Mouse (Mus musculus) liver, adult 2 months (tissue): Measurements from ENCODE around the gene Olfr1199. TPM values are rescaled to one million over a fixed set of nuclear protein-coding genes. Genes with fewer than 3 reads are reported as not detected.

Experiments
- DNase-seq: peaks from one replicate; pipeline ENCODE4 v3.0.0-alpha.2; 2011; ENCODE audit warnings: low read depth, low spot score; ENCODE audit errors: extremely low read depth
- H3K27ac ChIP-seq: fragments of 200-500 bp; replicated peaks from 2 replicates; pipeline ENCODE4 v1.5.1; 2012; ENCODE audit warnings: low read depth, mild to moderate bottlenecking, control low read depth, inconsistent platforms, low read length; ENCODE audit not compliant: insufficient read depth
- H3K27me3 ChIP-seq: fragments of 200-500 bp; 2 replicates; pipeline ENCODE4 v1.6.1; 2012; ENCODE audit warnings: mild to moderate bottlenecking, moderate library complexity, low read length, inconsistent platforms; ENCODE audit not compliant: control insufficient read depth, insufficient read depth
- H3K36me3 ChIP-seq: fragments of 200-500 bp; 2 replicates; pipeline ENCODE4 v1.6.1; 2012; ENCODE audit warnings: low read length, inconsistent platforms; ENCODE audit not compliant: control insufficient read depth, insufficient read depth
- H3K4me1 ChIP-seq: fragments of 200-500 bp; 2 replicates; pipeline ENCODE4 v1.6.1; 2011; ENCODE audit warnings: low read length; ENCODE audit not compliant: control insufficient read depth, insufficient read depth
- H3K4me3 ChIP-seq: fragments of 200-500 bp; 2 replicates; pipeline ENCODE4 v1.5.1; 2011; ENCODE audit warnings: low read depth, mild to moderate bottlenecking, control low read depth, low read length, moderate library complexity; ENCODE audit not compliant: insufficient read depth
- H3K79me2 ChIP-seq: fragments of 200-500 bp; 2 replicates; pipeline ENCODE4 v1.6.1; 2012; ENCODE audit warnings: inconsistent platforms, mild to moderate bottlenecking, low read length, moderate library complexity; ENCODE audit not compliant: control insufficient read depth, insufficient read depth
- H3K9ac ChIP-seq: fragments of 200-500 bp; 2 replicates; pipeline ENCODE4 v1.6.1; 2012; ENCODE audit warnings: low read depth, mild to moderate bottlenecking, control low read depth, inconsistent platforms, low read length
- CTCF ChIP-seq: fragments of 200-500 bp; IDR thresholded peaks from 2 replicates; pipeline ENCODE4 v1.5.1; 2011; ENCODE audit warnings: low read depth, low read length, control low read depth
- POLR2A ChIP-seq: fragments of 200-500 bp; IDR thresholded peaks from 2 replicates; pipeline ENCODE4 v1.6.1; 2011; ENCODE audit warnings: low read length, control low read depth; ENCODE audit not compliant: insufficient read depth; ENCODE audit errors: extremely low read depth
- WGBS: fragments of 180-500 bp; shearing (Covaris S2); methylation state at CpG from one replicate; pipeline ENCODE4 v1.1.7; 2018; 5-methylcytosine and 5-hydroxymethylcytosine counted together
- polyA plus RNA-seq: library from polyadenylated mRNA; depleted of rRNA; stranded (reverse); fragments of >200 nt; gene quantifications from 2 replicates; pipeline ENCODE4 v1.2.3, GENCODE M21; 2012; rRNA removed
- total RNA-seq: library from RNA; depleted of rRNA; stranded (reverse); fragments of >200 nt; gene quantifications from 2 replicates; pipeline ENCODE4 v1.2.3, GENCODE M21; 2014; rRNA removed

The Olfr1199 gene
- total and polyA plus RNA-seq, 2 experiments = not detected

DNA sequence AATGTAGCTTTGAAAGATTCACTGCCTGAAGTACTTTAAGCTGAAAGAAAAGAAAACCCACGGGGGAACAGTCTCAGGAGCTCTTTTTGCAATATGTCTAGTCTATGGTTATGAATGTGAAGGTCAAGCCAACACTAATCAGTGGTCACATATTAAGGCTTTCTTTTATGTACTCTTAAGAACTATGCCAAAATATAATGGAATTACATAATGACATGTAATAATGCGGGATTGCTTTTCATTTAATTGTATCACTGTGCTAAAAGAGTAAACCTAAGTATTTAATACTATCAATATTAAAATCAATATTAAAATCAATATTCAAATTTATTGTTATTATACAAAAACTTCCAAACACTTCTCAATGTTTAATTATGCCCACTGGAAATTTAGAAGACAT lies 55.8 kb downstream of the Olfr1199 start, which contains the start of gene Olfr1196:
Gene Olfr1196, minus strand, starts transcription at position 101 of the 400 bp plus-strand sequence.
- Histone ChIP-seq H3K4me1 (no peaks in the 10 kb centered on the region), H3K79me2 (no peaks in the 10 kb centered on the region), H3K27ac (no peak within 1 kb of the TSS), H3K27me3 (no peaks in the 10 kb centered on the region), H3K9ac (no peak within 1 kb of the TSS), H3K4me3 (no peak within 1 kb of the TSS), H3K36me3 (no peaks in the 10 kb centered on the region)
- 72% methylated on average over 2 of the region's 2 CpGs for WGBS
- DNase-seq = no peak
- TF ChIP-seq POLR2A = no peak
- TF ChIP-seq CTCF = no peak

Other genes starting within 250 kb of the Olfr1199 start
- not detected in 2 replicates for gene Olfr1186, start 241.9 kb downstream of the Olfr1199 start, total RNA-seq
- not detected in 2 replicates for gene Olfr1186, start 241.9 kb downstream of the Olfr1199 start, polyA plus RNA-seq
- gene Olfr1188, start 203.5 kb downstream of the Olfr1199 start, total RNA-seq = not detected in 2 replicates
- not detected in 2 replicates for gene Olfr1188, start 203.5 kb downstream of the Olfr1199 start, polyA plus RNA-seq
- gene Olfr1189, start 174.0 kb downstream of the Olfr1199 start, total RNA-seq = not detected in 2 replicates
- gene Olfr1189, start 174.0 kb downstream of the Olfr1199 start, polyA plus RNA-seq = not detected in 2 replicates
- gene Olfr1191-ps1, start 119.9 kb downstream of the Olfr1199 start, total RNA-seq = not detected in 2 replicates
- gene Olfr1191-ps1, start 119.9 kb downstream of the Olfr1199 start, polyA plus RNA-seq = not detected in 2 replicates
- gene Olfr1192-ps1, start 112.0 kb downstream of the Olfr1199 start, total RNA-seq = not detected in 2 replicates
- gene Olfr1192-ps1, start 112.0 kb downstream of the Olfr1199 start, polyA plus RNA-seq = not detected in 2 replicates
- gene Olfr1193, start 84.8 kb downstream of the Olfr1199 start, total RNA-seq = not detected in 2 replicates
- not detected in 2 replicates for gene Olfr1193, start 84.8 kb downstream of the Olfr1199 start, polyA plus RNA-seq
- gene Olfr1195, start 71.3 kb downstream of the Olfr1199 start, total RNA-seq = not detected in 2 replicates
- gene Olfr1195, start 71.3 kb downstream of the Olfr1199 start, polyA plus RNA-seq = not detected in 2 replicates
- not detected in 2 replicates for gene Olfr1196, start 55.9 kb downstream of the Olfr1199 start, total RNA-seq
- gene Olfr1196, start 55.9 kb downstream of the Olfr1199 start, polyA plus RNA-seq = not detected in 2 replicates
- not detected in 2 replicates for gene Olfr1197, start 28.1 kb downstream of the Olfr1199 start, total RNA-seq
- not detected in 2 replicates for gene Olfr1197, start 28.1 kb downstream of the Olfr1199 start, polyA plus RNA-seq
- not detected in 2 replicates for gene Olfr1198, start 9.1 kb downstream of the Olfr1199 start, total RNA-seq
- not detected in 2 replicates for gene Olfr1198, start 9.1 kb downstream of the Olfr1199 start, polyA plus RNA-seq
- not detected in 2 replicates for gene Olfr1200, start 10.0 kb upstream of the Olfr1199 start, total RNA-seq
- not detected in 2 replicates for gene Olfr1200, start 10.0 kb upstream of the Olfr1199 start, polyA plus RNA-seq
- not detected in 2 replicates for gene Olfr1201, start 32.6 kb upstream of the Olfr1199 start, total RNA-seq
- gene Olfr1201, start 32.6 kb upstream of the Olfr1199 start, polyA plus RNA-seq = not detected in 2 replicates
- not detected in 2 replicates for gene Olfr1202, start 54.0 kb upstream of the Olfr1199 start, total RNA-seq
- not detected in 2 replicates for gene Olfr1202, start 54.0 kb upstream of the Olfr1199 start, polyA plus RNA-seq
- not detected in 2 replicates for gene Olfr1205, start 69.3 kb upstream of the Olfr1199 start, total RNA-seq
- gene Olfr1205, start 69.3 kb upstream of the Olfr1199 start, polyA plus RNA-seq = not detected in 2 replicates
- not detected in 2 replicates for gene Olfr1204, start 88.8 kb upstream of the Olfr1199 start, total RNA-seq
- gene Olfr1204, start 88.8 kb upstream of the Olfr1199 start, polyA plus RNA-seq = not detected in 2 replicates
- gene Olfr1206, start 102.8 kb upstream of the Olfr1199 start, total RNA-seq = not detected in 2 replicates
- not detected in 2 replicates for gene Olfr1206, start 102.8 kb upstream of the Olfr1199 start, polyA plus RNA-seq
- gene Olfr1208, start 141.8 kb upstream of the Olfr1199 start, total RNA-seq = not detected in 2 replicates
- gene Olfr1208, start 141.8 kb upstream of the Olfr1199 start, polyA plus RNA-seq = not detected in 2 replicates
- not detected in 2 replicates for gene Olfr1209, start 154.7 kb upstream of the Olfr1199 start, total RNA-seq
- gene Olfr1209, start 154.7 kb upstream of the Olfr1199 start, polyA plus RNA-seq = not detected in 2 replicates
- gene Olfr1211, start 177.6 kb upstream of the Olfr1199 start, total RNA-seq = not detected in 2 replicates
- gene Olfr1211, start 177.6 kb upstream of the Olfr1199 start, polyA plus RNA-seq = not detected in 2 replicates
- gene Olfr1212, start 193.5 kb upstream of the Olfr1199 start, total RNA-seq = not detected in 2 replicates
- not detected in 2 replicates for gene Olfr1212, start 193.5 kb upstream of the Olfr1199 start, polyA plus RNA-seq
- gene Gm13762, start 219.8 kb upstream of the Olfr1199 start, total RNA-seq = not detected in 2 replicates
- not detected in 2 replicates for gene Gm13762, start 219.8 kb upstream of the Olfr1199 start, polyA plus RNA-seq
- not detected in 2 replicates for gene Olfr1214, start 232.2 kb upstream of the Olfr1199 start, total RNA-seq
- not detected in 2 replicates for gene Olfr1214, start 232.2 kb upstream of the Olfr1199 start, polyA plus RNA-seq
- not detected in 2 replicates for gene Olfr1215, start 246.5 kb upstream of the Olfr1199 start, total RNA-seq
- not detected in 2 replicates for gene Olfr1215, start 246.5 kb upstream of the Olfr1199 start, polyA plus RNA-seq